Mouse (Mus musculus): Measurements from ENCODE around the gene Rpl35. TPM values are rescaled to one million over a fixed set of nuclear protein-coding genes. Genes with fewer than 3 reads are reported as not detected.

The Rpl35 gene
- total and polyA plus RNA-seq, 3 experiments = 108 to 341 (median 307) TPM

GRCm38 (mm10) chr2:39007865-39008264 lies 2.4 kb upstream of the Rpl35 start:
- peaks cover 34% of the 10 kb centered on the region for H3K36me3 ChIP-seq (ENCODE audit: control insufficient read depth, insufficient read depth, low read length)
- H3K4me1 ChIP-seq (ENCODE audit: control insufficient read depth, insufficient read depth, low read length) = peaks cover 21% of the 10 kb centered on the region
- intact Hi-C loops (cut with DNase I) = loop anchor here (5.0 to 10.0 kb wide), 2 partner anchors 59 to 363 kb away; partner anchors contain the start of genes Golga1 and Psmb7
- peak overlapping the region; percentile 97 for H3K27ac ChIP-seq
- H3K4me3 ChIP-seq = peak overlapping the region; percentile 93
- TF ChIP-seq EP300 (IDR thresholded peaks at IDR 0.05; ENCODE audit: insufficient read depth, low read depth, low read length) (peak; percentile 72; the same call in 1 of the 2 replicates), CTCF (IDR thresholded peaks at IDR 0.05) (peak; percentile 19; the same call in 1 of the 2 replicates), POLR2A (IDR thresholded peaks at IDR 0.05; ENCODE audit: insufficient read depth, low read depth, low read length) (peak; percentile 96)
- WGBS = under 1% methylated on average over 44 of the region's 44 CpGs
- no peaks in the 10 kb centered on the region for H3K27me3 ChIP-seq (ENCODE audit: control insufficient read depth, insufficient read depth, low read length)
- H3K9ac ChIP-seq (ENCODE audit: low read depth, low read length) = peak overlapping the region; percentile 96
- peaks cover 1% of the 10 kb centered on the region; the same call in 1 of the 2 replicates for H3K79me2 ChIP-seq (replicated peaks; ENCODE audit: control insufficient read depth, insufficient read depth, low read length)
- DNase-seq = peak; percentile 96 to 98

GRCm38 (mm10) chr2:39006149-39006730 lies 816 bp upstream of the Rpl35 start:
- no peak for DNase-seq
- TF ChIP-seq CTCF (IDR thresholded peaks at IDR 0.05) (no peak), POLR2A (IDR thresholded peaks at IDR 0.05; ENCODE audit: insufficient read depth, low read depth, low read length) (no peak), EP300 (IDR thresholded peaks at IDR 0.05; ENCODE audit: insufficient read depth, low read depth, low read length) (no peak)
- Histone ChIP-seq H3K4me1 (ENCODE audit: control insufficient read depth, insufficient read depth, low read length) (peaks cover 14% of the 10 kb centered on the region), H3K27me3 (ENCODE audit: control insufficient read depth, insufficient read depth, low read length) (no peaks in the 10 kb centered on the region), H3K27ac (no peak overlapping the region), H3K9ac (ENCODE audit: low read depth, low read length) (no peak overlapping the region), H3K36me3 (ENCODE audit: control insufficient read depth, insufficient read depth, low read length) (peaks cover 23% of the 10 kb centered on the region), H3K4me3 (no peak overlapping the region), H3K79me2 (replicated peaks; ENCODE audit: control insufficient read depth, insufficient read depth, low read length) (peaks cover 1% of the 10 kb centered on the region; the same call in 1 of the 2 replicates)
- WGBS = 86% methylated on average over 14 of the region's 14 CpGs
- intact Hi-C loops (cut with DNase I) = loop anchor here (5.0 to 10.0 kb wide), 2 partner anchors 61 to 361 kb away; partner anchors contain the start of genes Golga1 and Psmb7

- Histone ChIP-seq H3K4me1 (ENCODE audit: control insufficient read depth, insufficient read depth, low read length) (peaks cover 10% of the 10 kb centered on the region), H3K36me3 (ENCODE audit: control insufficient read depth, insufficient read depth, low read length) (peaks cover 13% of the 10 kb centered on the region), H3K9ac (ENCODE audit: low read depth, low read length) (peak within 1 kb of the TSS; percentile 82), H3K27ac (peak within 1 kb of the TSS; percentile 77), H3K4me3 (peak within 1 kb of the TSS; percentile 91), H3K79me2 (replicated peaks; ENCODE audit: control insufficient read depth, insufficient read depth, low read length) (peaks cover 1% of the 10 kb centered on the region; the same call in 1 of the 2 replicates), H3K27me3 (ENCODE audit: control insufficient read depth, insufficient read depth, low read length) (no peaks in the 10 kb centered on the region)
- intact Hi-C loops (cut with DNase I) = loop anchor here (5.0 to 10.0 kb wide), 2 partner anchors 62 to 360 kb away; partner anchors contain the start of genes Golga1 and Psmb7
- TF ChIP-seq POLR2A (IDR thresholded peaks at IDR 0.05; ENCODE audit: insufficient read depth, low read depth, low read length) = peak; percentile 91
- no peak for TF ChIP-seq EP300 (IDR thresholded peaks at IDR 0.05; ENCODE audit: insufficient read depth, low read depth, low read length)
- DNase-seq = peak; percentile 92 to 94
- WGBS = under 1% methylated on average over 58 of the region's 58 CpGs
Measured at GRCm38 (mm10) chr2:39004880-39005435, 466 bp downstream of the Rpl35 start, which contains the start of gene Arpc5l. Arpc5l (plus strand) TSS chr2:39005348.

- intact Hi-C loops (cut with DNase I) = loop anchor here (10.0 kb wide), 1 partner anchor 360 kb away; the partner anchor contains the start of gene Psmb7
- DNase-seq = no peak
- Histone ChIP-seq H3K79me2 (replicated peaks; ENCODE audit: control insufficient read depth, insufficient read depth, low read length) (0 out of 2 replicates have a peak, but pooled peaks cover 1% of the 10 kb centered on the region), H3K9ac (ENCODE audit: low read depth, low read length) (peak overlapping the region; percentile 81), H3K4me3 (peak overlapping the region; percentile 91), H3K4me1 (ENCODE audit: control insufficient read depth, insufficient read depth, low read length) (peaks cover 8% of the 10 kb centered on the region), H3K27me3 (ENCODE audit: control insufficient read depth, insufficient read depth, low read length) (no peaks in the 10 kb centered on the region), H3K27ac (peak overlapping the region; percentile 77), H3K36me3 (ENCODE audit: control insufficient read depth, insufficient read depth, low read length) (peaks cover 10% of the 10 kb centered on the region)
- no peak for TF ChIP-seq POLR2A (IDR thresholded peaks at IDR 0.05; ENCODE audit: insufficient read depth, low read depth, low read length)
- no peak for TF ChIP-seq CTCF (IDR thresholded peaks at IDR 0.05)
- no peak for TF ChIP-seq EP300 (IDR thresholded peaks at IDR 0.05; ENCODE audit: insufficient read depth, low read depth, low read length)
- WGBS = 1% methylated on average over 11 of the region's 11 CpGs
Measured at GRCm38 (mm10) chr2:39004372-39004771, 1.1 kb downstream of the Rpl35 start.

- peaks cover 6% of the 10 kb centered on the region for H3K4me1 ChIP-seq (ENCODE audit: control insufficient read depth, insufficient read depth, low read length)
- TF ChIP-seq EP300 (IDR thresholded peaks at IDR 0.05; ENCODE audit: insufficient read depth, low read depth, low read length) = no peak
- no peak for TF ChIP-seq CTCF (IDR thresholded peaks at IDR 0.05)
- intact Hi-C loops (cut with DNase I) = loop anchor here (10.0 kb wide), 1 partner anchor 359 kb away; the partner anchor contains the start of gene Psmb7
- H3K27me3 ChIP-seq (ENCODE audit: control insufficient read depth, insufficient read depth, low read length) = no peaks in the 10 kb centered on the region
- no peak for DNase-seq
- H3K36me3 ChIP-seq (ENCODE audit: control insufficient read depth, insufficient read depth, low read length) = peaks cover 6% of the 10 kb centered on the region; the same call in 1 of the 2 replicates
- H3K79me2 ChIP-seq (replicated peaks; ENCODE audit: control insufficient read depth, insufficient read depth, low read length) = 0 out of 2 replicates have a peak, but pooled peaks cover 1% of the 10 kb centered on the region
- H3K9ac ChIP-seq (ENCODE audit: low read depth, low read length) = no peak overlapping the region
- no peak overlapping the region for H3K4me3 ChIP-seq
- H3K27ac ChIP-seq = no peak overlapping the region
- WGBS = 67% methylated on average over 5 of the region's 5 CpGs
Measured at GRCm38 (mm10) chr2:39003512-39003911, 1.9 kb downstream of the Rpl35 start.
